Mouse (Mus musculus): ENCODE data around the gene Scaf1. TPM values are rescaled to one million over a fixed set of nuclear protein-coding genes. Genes with fewer than 3 reads are reported as not detected.
"Not testable (repeated sequence)": the region's sequence is repeated elsewhere in the genome, so short reads cannot be mapped to it uniquely, and the experiment has no call there.

Gene Scaf1
- polyA plus RNA-seq, 1 experiment from 2014 or later: 36.5 TPM

DNA sequence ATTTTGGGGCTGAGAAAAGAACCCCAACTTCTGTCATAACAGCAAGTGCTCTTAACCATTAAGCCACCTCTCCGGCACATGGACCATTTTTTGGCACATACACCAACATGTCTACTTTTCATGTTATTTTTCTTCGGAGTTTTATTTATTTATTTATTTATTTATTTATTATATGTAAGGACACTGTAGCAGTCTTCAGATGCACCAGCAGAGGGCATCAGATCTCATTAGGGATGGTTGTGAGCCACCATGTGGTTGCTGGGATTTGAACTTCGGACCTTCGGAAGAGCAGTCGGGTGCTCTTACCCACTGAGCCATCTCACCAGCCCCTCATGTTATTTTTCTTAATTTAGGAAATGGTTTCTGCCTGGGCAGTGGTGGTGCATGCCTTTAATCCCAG is 7.5 kb upstream of the Scaf1 start:
- H3K9ac ChIP-seq; ATAC-seq (ENCODE audit: borderline replicate concordance, extremely low read depth, low FRiP score, low TSS enrichment); H3K27me3 ChIP-seq; H3K4me3 ChIP-seq; H3K27ac ChIP-seq; H3K9me3 ChIP-seq; H3K4me2 ChIP-seq: not testable (repeated sequence)
- H3K36me3 ChIP-seq: peaks cover 16% of the 10 kb centered on the region
- H3K4me1 ChIP-seq: peaks cover 13% of the 10 kb centered on the region
- 69% methylated on average over 5 of the region's 5 CpGs for WGBS

DNA sequence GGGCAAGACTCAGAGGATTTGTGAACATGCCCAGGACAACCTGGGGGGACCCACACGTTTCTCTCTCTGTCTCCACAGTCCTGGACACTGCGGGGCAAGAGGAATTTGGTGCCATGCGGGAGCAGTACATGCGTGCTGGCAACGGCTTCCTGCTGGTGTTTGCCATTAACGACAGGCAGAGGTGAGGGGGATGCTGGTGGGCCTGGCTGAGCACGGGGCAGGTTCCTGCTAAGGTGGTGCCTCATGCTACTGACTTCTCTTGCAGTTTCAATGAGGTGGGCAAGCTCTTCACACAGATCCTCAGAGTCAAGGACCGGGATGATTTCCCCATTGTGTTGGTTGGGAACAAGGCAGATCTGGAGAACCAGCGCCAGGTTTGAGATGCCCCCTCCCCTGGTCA is 4.1 kb upstream of the Scaf1 start:
- Histone ChIP-seq H3K9me3 (no peaks in the 10 kb centered on the region), H3K36me3 (no peaks in the 10 kb centered on the region), H3K4me1 (peaks cover 20% of the 10 kb centered on the region), H3K27me3 (0 out of 2 replicates have a peak, but pooled peaks cover 5% of the 10 kb centered on the region), H3K4me2 (no peak overlapping the region), H3K4me3 (no peak overlapping the region), H3K9ac (no peak overlapping the region), H3K27ac (no peak overlapping the region)
- no peak for ATAC-seq (ENCODE audit: borderline replicate concordance, extremely low read depth, low FRiP score, low TSS enrichment)
- WGBS: 60% methylated on average over 9 of the region's 9 CpGs

DNA sequence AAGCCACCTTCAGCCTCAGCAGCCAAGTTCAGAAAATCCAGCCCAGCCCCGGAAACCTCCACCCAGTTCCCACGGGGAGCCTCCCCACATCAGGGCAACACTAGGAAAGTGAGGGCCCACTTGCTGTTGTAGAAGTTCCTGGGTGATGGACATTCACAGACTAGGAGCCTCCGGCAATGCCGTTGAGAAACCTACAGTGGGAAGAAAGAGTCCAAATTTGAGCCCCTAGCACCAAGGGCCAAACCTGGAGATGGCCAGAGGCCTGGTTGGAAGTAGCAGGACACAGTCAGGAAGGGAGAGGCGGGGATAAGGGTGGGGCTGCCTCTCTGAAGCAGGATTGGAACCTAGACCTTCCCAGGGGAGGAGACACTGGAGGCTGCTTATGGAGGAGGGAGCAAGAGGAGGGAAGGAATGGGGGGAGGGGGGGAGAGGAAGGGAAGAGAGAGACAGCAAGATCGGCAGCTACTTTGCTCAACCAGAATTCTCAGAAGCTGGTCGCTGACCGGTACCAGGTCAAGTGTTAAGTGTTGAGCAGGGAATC is 2.9 kb upstream of the Scaf1 start:
- no peaks in the 10 kb centered on the region for H3K36me3 ChIP-seq
- ATAC-seq (ENCODE audit: borderline replicate concordance, extremely low read depth, low FRiP score, low TSS enrichment): no peak
- H3K4me1 ChIP-seq: peaks cover 29% of the 10 kb centered on the region
- H3K9ac ChIP-seq: peak overlapping the region; percentile 8; the same call in 1 of the 2 replicates
- WGBS: 20% methylated on average over 8 of the region's 8 CpGs
- H3K4me3 ChIP-seq: peak overlapping the region; percentile 98
- 0 out of 2 replicates have a peak, but pooled peaks cover 5% of the 10 kb centered on the region for H3K27me3 ChIP-seq
- H3K27ac ChIP-seq: peak overlapping the region; percentile 100
- H3K4me2 ChIP-seq: peak overlapping the region; percentile 87
- H3K9me3 ChIP-seq: no peaks in the 10 kb centered on the region

DNA sequence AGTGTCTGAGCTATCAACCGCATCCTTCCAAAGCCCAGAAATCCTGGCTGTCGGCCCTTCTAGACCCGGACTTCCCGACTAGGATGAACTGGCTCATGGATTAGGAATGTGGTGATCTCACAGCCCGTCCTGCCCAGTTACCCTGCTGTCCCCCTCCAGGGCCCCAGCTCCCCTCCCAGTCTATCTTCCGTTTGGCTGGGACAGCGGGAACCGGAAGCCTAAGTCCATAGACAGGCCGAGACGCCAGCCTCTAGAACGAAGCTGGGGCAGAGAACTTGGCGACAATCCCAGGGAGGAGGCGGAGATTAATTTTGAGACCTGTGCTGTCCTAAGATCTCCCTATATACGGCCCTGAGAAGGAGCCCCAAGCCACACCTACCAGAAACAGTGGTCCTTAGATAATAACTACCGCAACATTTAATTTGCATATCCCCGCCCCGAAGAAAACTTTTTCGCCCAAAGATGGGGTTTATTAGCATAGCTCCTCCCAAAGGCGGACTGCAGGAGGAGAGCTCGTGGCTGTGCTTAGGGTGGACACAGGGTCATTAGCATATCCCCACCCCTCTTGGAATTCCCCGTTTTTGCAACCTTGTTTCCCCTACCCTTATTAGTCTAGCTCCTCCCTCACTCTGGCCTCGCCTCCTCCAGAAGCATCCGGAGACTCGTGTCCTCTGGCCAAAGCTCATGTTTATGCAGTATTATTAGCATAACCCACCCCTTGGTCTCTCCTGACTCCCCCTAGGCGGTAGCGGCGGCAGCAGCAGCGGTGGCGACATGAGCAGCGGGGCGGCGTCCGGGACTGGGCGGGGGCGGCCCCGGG is 1.3 kb upstream of the Scaf1 start, which contains the start of gene Rras:
Gene Rras (plus strand): TSS at position 720 of the 820 bp plus-strand sequence.
- peaks cover 35% of the 10 kb centered on the region for H3K4me1 ChIP-seq
- 0 out of 2 replicates have a peak, but pooled peaks cover 5% of the 10 kb centered on the region for H3K27me3 ChIP-seq
- H3K9ac ChIP-seq: peak within 1 kb of the TSS; percentile 68
- peak within 1 kb of the TSS; percentile 98 for H3K4me3 ChIP-seq
- H3K4me2 ChIP-seq: peak within 1 kb of the TSS; percentile 87
- peak; percentile 92 for ATAC-seq (ENCODE audit: borderline replicate concordance, extremely low read depth, low FRiP score, low TSS enrichment)
- no peaks in the 10 kb centered on the region for H3K9me3 ChIP-seq
- H3K36me3 ChIP-seq: peaks cover 14% of the 10 kb centered on the region
- WGBS: under 1% methylated on average over 35 of the region's 36 CpGs
- H3K27ac ChIP-seq: peak within 1 kb of the TSS; percentile 100

DNA sequence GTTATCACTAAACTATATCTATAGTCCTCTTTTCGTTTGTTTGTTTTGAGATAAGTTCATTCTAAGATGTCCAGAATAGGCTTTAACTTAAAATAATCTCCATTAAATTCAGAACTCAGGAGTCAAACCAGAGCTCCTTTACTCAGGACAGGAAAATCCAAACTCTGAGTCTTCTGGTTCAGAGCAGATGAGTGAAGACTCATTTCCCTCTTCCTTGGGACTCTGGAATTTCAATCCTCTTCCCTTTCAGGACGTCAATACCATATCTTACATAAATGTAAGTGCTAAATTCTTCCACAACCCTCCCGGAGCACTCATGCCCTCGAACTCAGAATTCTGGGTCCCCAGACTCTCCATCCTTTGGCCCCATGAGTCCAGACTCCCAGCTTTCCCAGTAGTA is 598 bp upstream of the Scaf1 start:
- Histone ChIP-seq H3K9me3 (no peaks in the 10 kb centered on the region), H3K4me2 (peak overlapping the region; percentile 87), H3K9ac (peak overlapping the region; percentile 57), H3K36me3 (peaks cover 21% of the 10 kb centered on the region), H3K27me3 (0 out of 2 replicates have a peak, but pooled peaks cover 5% of the 10 kb centered on the region), H3K4me1 (peaks cover 35% of the 10 kb centered on the region), H3K27ac (peak overlapping the region; percentile 100), H3K4me3 (peak overlapping the region; percentile 98)
- ATAC-seq (ENCODE audit: borderline replicate concordance, extremely low read depth, low FRiP score, low TSS enrichment): no peak
- WGBS: under 1% methylated on average over 4 of the region's 4 CpGs

DNA sequence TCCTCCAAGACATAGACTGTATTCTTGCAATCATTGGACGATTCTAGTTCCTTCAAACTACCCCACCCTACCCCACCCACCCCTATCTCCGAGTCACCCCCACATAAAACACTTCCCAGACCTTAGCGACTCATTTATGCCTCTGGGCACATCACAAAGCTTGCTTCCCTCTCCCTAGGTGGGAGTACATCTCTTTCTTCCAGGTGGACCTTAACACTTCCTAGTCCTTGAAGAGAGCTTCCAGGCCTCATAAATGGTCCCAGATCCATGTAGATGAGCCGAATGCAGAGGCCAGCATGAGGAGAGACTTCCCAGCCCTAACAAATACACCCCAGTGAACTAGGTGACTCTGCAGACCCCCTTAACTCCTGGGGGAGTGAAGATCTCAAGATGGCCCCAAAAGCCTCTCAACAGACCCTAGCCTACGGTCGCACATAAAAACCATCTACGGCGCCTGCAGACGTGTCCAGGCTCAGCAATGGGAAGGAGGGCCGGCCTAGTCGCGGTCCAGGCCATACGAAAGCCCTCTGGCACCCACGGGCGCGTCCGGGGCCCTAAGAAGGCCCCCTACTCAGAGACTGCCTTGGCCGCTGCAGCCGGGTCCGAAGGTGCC is 713 bp downstream of the Scaf1 start:
- ATAC-seq (ENCODE audit: borderline replicate concordance, extremely low read depth, low FRiP score, low TSS enrichment): no peak
- Histone ChIP-seq H3K36me3 (peaks cover 32% of the 10 kb centered on the region), H3K9me3 (no peaks in the 10 kb centered on the region), H3K4me1 (peaks cover 35% of the 10 kb centered on the region), H3K4me3 (peak overlapping the region; percentile 98), H3K27ac (peak overlapping the region; percentile 100), H3K9ac (peak overlapping the region; percentile 98), H3K4me2 (peak overlapping the region; percentile 87), H3K27me3 (0 out of 2 replicates have a peak, but pooled peaks cover 2% of the 10 kb centered on the region)
- WGBS: under 1% methylated on average over 20 of the region's 20 CpGs

DNA sequence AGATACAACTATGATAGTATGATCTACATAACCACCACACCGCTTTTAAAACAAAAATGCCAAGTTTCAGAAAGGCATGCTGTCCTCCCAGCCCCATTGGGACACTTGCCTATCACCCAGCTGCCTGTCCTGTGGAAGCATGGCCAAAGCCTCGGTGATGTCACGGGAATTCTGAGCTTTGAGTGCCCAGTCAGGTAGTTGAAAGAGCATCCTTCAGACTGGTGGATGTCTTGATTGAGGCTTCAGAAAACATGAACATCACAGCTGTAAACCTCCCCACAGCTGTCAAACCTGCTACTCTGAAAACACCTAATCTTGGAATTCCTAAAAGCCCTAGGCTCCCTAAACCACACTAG is 2.1 kb downstream of the Scaf1 start:
- Histone ChIP-seq H3K4me1 (peaks cover 25% of the 10 kb centered on the region), H3K4me3 (no peak overlapping the region), H3K9me3 (no peaks in the 10 kb centered on the region), H3K4me2 (no peak overlapping the region), H3K36me3 (peaks cover 46% of the 10 kb centered on the region), H3K9ac (no peak overlapping the region; the same call in 1 of the 2 replicates), H3K27ac (no peak overlapping the region), H3K27me3 (no peaks in the 10 kb centered on the region)
- WGBS: 89% methylated on average over 3 of the region's 3 CpGs
- no peak for ATAC-seq (ENCODE audit: borderline replicate concordance, extremely low read depth, low FRiP score, low TSS enrichment)

DNA sequence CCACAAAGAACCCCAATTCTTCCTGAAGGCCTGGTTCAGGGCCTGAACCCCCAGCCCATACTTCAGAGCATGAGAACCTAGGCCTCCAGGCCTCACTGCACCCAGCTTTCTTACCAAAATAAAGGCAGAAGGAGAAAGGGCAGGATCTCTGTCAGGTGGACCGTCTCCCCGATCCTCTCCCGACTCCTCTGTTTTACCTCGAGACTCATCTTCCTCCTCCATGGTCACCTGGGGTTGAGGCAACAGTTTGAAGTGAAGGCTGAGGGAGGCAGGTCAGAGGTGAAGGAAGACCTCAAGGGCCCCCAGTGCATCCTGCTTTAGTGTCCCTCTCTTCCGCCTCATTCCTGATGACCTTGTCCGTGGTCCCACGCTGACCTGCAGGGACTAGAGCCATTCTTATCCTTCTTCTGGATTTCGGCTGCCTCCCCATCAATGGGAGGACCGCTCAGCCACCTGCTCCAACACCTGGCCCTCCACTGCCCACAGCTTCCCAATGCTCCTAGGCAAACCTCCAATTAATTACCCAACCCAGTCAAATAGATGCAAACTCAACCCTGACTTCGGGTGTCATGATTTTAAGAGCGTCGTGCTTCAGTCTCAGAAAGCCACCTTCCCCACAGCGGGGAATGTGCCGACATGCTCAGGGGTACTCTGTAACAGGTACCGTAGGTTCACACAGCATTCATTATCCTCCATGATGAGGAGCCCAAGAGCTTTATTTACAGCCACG is 2.6 kb downstream of the Scaf1 start:
- no peak for ATAC-seq (ENCODE audit: borderline replicate concordance, extremely low read depth, low FRiP score, low TSS enrichment)
- Histone ChIP-seq H3K36me3 (peaks cover 50% of the 10 kb centered on the region), H3K4me2 (no peak overlapping the region), H3K9ac (no peak overlapping the region; the same call in 1 of the 2 replicates), H3K4me3 (no peak overlapping the region), H3K4me1 (peaks cover 20% of the 10 kb centered on the region), H3K27ac (no peak overlapping the region), H3K27me3 (no peaks in the 10 kb centered on the region), H3K9me3 (no peaks in the 10 kb centered on the region)
- 89% methylated on average over 16 of the region's 16 CpGs for WGBS

DNA sequence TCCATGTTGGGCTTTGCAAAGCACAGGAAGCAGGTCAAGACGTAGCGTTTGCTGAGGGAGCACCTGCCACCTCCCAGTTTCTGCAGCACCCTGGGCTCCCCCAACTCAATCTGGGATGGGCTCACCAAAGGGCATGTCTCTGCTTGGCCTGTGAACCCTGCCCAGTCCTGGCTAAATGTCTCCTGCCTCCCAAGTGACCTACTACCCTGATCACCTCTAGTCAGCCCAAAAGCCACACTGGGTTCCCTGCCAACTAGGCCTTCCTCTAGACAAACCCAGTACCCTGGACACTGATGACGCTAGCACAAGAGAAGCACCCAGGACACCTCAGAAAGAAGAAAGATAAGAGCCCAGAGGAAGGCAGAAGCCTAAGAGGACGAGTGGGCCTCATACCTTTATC is 3.3 kb downstream of the Scaf1 start:
- peaks cover 58% of the 10 kb centered on the region for H3K36me3 ChIP-seq
- H3K9ac ChIP-seq: no peak overlapping the region
- no peaks in the 10 kb centered on the region for H3K9me3 ChIP-seq
- no peak overlapping the region for H3K27ac ChIP-seq
- H3K4me3 ChIP-seq: no peak overlapping the region
- peaks cover 15% of the 10 kb centered on the region for H3K4me1 ChIP-seq
- WGBS: 76% methylated on average over 4 of the region's 4 CpGs
- no peak overlapping the region for H3K4me2 ChIP-seq
- ATAC-seq (ENCODE audit: borderline replicate concordance, extremely low read depth, low FRiP score, low TSS enrichment): no peak
- no peaks in the 10 kb centered on the region for H3K27me3 ChIP-seq

DNA sequence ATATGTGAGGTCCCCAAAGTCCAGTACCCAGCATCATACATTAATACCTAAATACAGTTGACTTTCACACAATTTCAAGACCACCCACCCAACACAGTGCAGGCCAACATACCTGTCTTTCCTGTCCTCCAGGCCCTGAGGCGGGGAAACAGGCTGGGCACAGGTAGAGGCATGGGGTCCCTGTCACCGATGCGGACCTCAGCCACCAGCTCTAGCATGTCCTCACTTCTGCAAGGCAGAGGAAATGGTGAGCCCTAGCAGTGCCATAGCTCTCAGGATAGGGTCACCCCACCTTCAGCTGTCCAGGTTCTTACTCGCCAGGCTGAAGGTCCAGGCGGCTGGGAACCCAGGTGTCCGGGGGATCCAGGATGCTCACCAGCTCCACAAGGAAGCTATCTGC is 4.2 kb downstream of the Scaf1 start:
- ATAC-seq (ENCODE audit: borderline replicate concordance, extremely low read depth, low FRiP score, low TSS enrichment): no peak

DNA sequence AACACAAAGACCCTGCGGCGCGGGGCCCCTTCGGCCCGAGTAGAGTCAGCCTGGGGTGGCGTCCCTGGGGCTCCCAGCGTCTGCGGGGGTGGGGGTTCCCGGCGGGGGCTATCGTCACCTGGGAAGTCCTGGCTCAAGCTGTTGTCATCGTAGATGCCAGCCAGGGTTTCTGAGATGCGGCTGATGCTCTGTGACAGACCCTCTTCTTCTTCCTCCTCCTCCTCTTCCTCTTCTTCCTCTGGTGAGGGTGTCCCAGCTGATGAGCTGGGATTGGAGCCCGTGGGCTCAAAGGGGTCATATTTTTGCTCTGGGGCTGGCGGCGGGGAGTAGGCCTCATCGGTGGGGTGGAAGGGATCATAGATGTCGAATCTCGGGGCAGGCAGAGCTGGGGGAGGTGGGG is 7.8 kb downstream of the Scaf1 start:
- H3K9me3 ChIP-seq: no peaks in the 10 kb centered on the region
- H3K4me2 ChIP-seq: no peak overlapping the region
- no peak overlapping the region for H3K27ac ChIP-seq
- H3K36me3 ChIP-seq: peaks cover 94% of the 10 kb centered on the region
- no peak overlapping the region for H3K4me3 ChIP-seq
- H3K9ac ChIP-seq: no peak overlapping the region
- ATAC-seq (ENCODE audit: borderline replicate concordance, extremely low read depth, low FRiP score, low TSS enrichment): no peak
- no peaks in the 10 kb centered on the region for H3K27me3 ChIP-seq
- 91% methylated on average over 19 of the region's 19 CpGs for WGBS
- H3K4me1 ChIP-seq: 0 out of 2 replicates have a peak, but pooled peaks cover 4% of the 10 kb centered on the region

More for the DNA sequence above, 4.2 kb downstream of the Scaf1 start:
- Histone ChIP-seq H3K4me1 (peaks cover 15% of the 10 kb centered on the region), H3K27ac (no peak overlapping the region), H3K4me2 (no peak overlapping the region), H3K27me3 (no peaks in the 10 kb centered on the region), H3K4me3 (no peak overlapping the region), H3K9ac (no peak overlapping the region), H3K36me3 (peaks cover 66% of the 10 kb centered on the region), H3K9me3 (no peaks in the 10 kb centered on the region)
- WGBS: 95% methylated on average over 6 of the region's 6 CpGs

Data from lung, embryonic 15.5 days (tissue).